Mouse (Mus musculus): ENCODE measurements around the gene Zfp184. TPM values are rescaled to one million over a fixed set of nuclear protein-coding genes. Genes with fewer than 3 reads are reported as not detected.

Gene Zfp184
- polyA plus RNA-seq, 1 experiment from 2014 or later: 1.6 TPM

- no peak for TF ChIP-seq EP300 (optimal IDR thresholded peaks at IDR 0.05)
- Histone ChIP-seq H3K4me3 (ENCODE audit: low read depth, low read length) (no peak overlapping the region), H3K9me3 (ENCODE audit: control insufficient read depth, low read length) (no peaks in the 10 kb centered on the region), H3K4me2 (replicated peaks; ENCODE audit: low read depth) (no peak overlapping the region), H3K36me3 (ENCODE audit: control insufficient read depth, insufficient read depth, low read length) (no peaks in the 10 kb centered on the region), H3K4me1 (replicated peaks; ENCODE audit: control insufficient read depth, insufficient read depth) (no peaks in the 10 kb centered on the region), H3K27me3 (ENCODE audit: control insufficient read depth, insufficient read depth, low read length) (no peaks in the 10 kb centered on the region), H3K27ac (replicated peaks) (no peak overlapping the region), H3K9ac (ENCODE audit: low read length) (no peak overlapping the region)
- WGBS: 43% methylated on average over 2 of the region's 2 CpGs
- DNase-seq (ENCODE audit: low spot score) (no peak), ATAC-seq (ENCODE audit: low FRiP score, low TSS enrichment) (no peak)
Observed at GRCm38 (mm10) chr13:21969816-21970215, 24.9 kb downstream of the Zfp184 start.

GRCm38 (mm10) chr13:21971641-21972040 lies 26.7 kb downstream of the Zfp184 start:
- DNase-seq (ENCODE audit: low spot score): no peak
- ATAC-seq (ENCODE audit: low FRiP score, low TSS enrichment): no peak
- 36% methylated on average over 3 of the region's 3 CpGs for WGBS

DNA sequence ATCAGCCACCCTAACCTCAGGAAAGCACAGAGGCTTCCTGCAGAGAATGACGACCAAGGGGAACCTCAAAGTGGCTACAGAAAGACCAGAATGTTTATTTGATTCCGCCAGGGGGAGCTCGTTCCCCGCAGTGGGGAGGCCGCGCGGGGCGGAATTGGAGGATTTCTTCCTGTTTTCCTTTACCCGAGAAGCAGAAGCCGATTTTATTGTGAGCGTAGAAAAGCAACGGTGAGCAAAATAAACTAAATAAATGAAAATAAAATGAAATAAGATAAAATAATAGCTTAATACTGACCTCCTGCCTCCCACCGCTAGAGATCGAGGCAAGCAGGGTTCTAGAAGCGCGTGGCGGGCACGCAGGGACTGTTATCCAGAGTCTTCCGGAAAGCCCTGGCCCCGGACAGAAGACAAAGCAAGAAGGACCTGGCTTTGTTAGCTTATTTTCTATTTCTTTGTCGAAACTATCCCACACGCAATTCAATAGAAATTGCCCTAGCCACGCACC lies 29.4 kb downstream of the Zfp184 start:
- TF ChIP-seq CTCF (IDR thresholded peaks at IDR 0.05; ENCODE audit: low read depth) (peak; percentile 98), EP300 (optimal IDR thresholded peaks at IDR 0.05) (no peak)

More at GRCm38 (mm10) chr13:21971641-21972040, 26.7 kb downstream of the Zfp184 start:
- Histone ChIP-seq H3K4me2 (replicated peaks; ENCODE audit: low read depth) (no peak overlapping the region), H3K4me3 (ENCODE audit: low read depth, low read length) (no peak overlapping the region), H3K27ac (replicated peaks) (no peak overlapping the region), H3K4me1 (replicated peaks; ENCODE audit: control insufficient read depth, insufficient read depth) (no peaks in the 10 kb centered on the region), H3K9me3 (ENCODE audit: control insufficient read depth, low read length) (no peaks in the 10 kb centered on the region), H3K9ac (ENCODE audit: low read length) (no peak overlapping the region), H3K36me3 (ENCODE audit: control insufficient read depth, insufficient read depth, low read length) (no peaks in the 10 kb centered on the region), H3K27me3 (ENCODE audit: control insufficient read depth, insufficient read depth, low read length) (no peaks in the 10 kb centered on the region)
- TF ChIP-seq EP300 (optimal IDR thresholded peaks at IDR 0.05) (no peak), CTCF (IDR thresholded peaks at IDR 0.05; ENCODE audit: low read depth) (no peak)

DNA sequence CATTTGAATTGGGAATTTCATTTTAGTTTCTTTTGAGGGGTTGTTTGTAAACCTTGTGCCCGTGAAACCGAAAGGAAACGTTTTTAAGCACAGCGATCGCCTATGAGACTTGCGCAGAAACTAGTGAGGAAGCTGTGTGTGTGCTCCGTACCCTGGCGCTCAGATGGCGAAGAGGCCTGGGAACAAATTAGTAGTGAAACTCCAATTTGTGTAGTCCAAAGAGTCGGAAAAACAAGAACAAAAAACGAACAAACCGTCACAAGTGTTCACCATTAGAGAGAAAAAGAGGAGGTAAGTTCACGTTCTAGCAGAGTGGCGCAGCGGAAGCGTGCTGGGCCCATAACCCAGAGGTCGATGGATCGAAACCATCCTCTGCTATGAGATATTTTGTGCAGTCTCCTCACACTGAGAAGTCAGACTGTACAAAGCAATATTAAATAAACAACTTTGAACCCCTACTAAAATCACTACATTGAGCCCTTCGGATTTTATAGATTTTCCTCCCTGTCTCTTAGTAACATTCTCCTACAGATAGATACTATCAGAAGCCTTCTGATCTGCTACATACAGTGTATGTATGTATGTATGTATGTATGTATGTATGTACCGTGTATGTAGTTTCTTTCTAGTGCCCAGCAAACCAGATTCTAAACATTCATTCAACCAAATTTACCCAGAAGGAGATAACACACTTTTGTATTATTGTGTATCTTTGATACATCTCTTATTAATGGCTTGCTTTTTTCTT lies 30.0 kb downstream of the Zfp184 start:
- H3K36me3 ChIP-seq (ENCODE audit: control insufficient read depth, insufficient read depth, low read length): no peaks in the 10 kb centered on the region
- DNase-seq (ENCODE audit: low spot score): peak; percentile 79
- H3K4me1 ChIP-seq (replicated peaks; ENCODE audit: control insufficient read depth, insufficient read depth): no peaks in the 10 kb centered on the region
- no peak for TF ChIP-seq EP300 (optimal IDR thresholded peaks at IDR 0.05)
- TF ChIP-seq CTCF (IDR thresholded peaks at IDR 0.05; ENCODE audit: low read depth): no peak
- ATAC-seq (ENCODE audit: low FRiP score, low TSS enrichment): peak; percentile 89
- peak overlapping the region; percentile 72 for H3K9ac ChIP-seq (ENCODE audit: low read length)
- H3K27ac ChIP-seq (replicated peaks): peak overlapping the region; percentile 90
- H3K4me3 ChIP-seq (ENCODE audit: low read depth, low read length): peak overlapping the region; percentile 63
- H3K27me3 ChIP-seq (ENCODE audit: control insufficient read depth, insufficient read depth, low read length): no peaks in the 10 kb centered on the region
- 4% methylated on average over 20 of the region's 20 CpGs for WGBS
- peak overlapping the region; percentile 45 for H3K4me2 ChIP-seq (replicated peaks; ENCODE audit: low read depth)
- no peaks in the 10 kb centered on the region for H3K9me3 ChIP-seq (ENCODE audit: control insufficient read depth, low read length)

More for the DNA sequence above, 29.4 kb downstream of the Zfp184 start:
- DNase-seq (ENCODE audit: low spot score) (peak; percentile 93), ATAC-seq (ENCODE audit: low FRiP score, low TSS enrichment) (peak; percentile 82)
- Histone ChIP-seq H3K9ac (ENCODE audit: low read length) (peak overlapping the region; percentile 72), H3K9me3 (ENCODE audit: control insufficient read depth, low read length) (no peaks in the 10 kb centered on the region), H3K4me2 (replicated peaks; ENCODE audit: low read depth) (peak overlapping the region; percentile 45), H3K27ac (replicated peaks) (peak overlapping the region; percentile 90), H3K4me3 (ENCODE audit: low read depth, low read length) (peak overlapping the region; percentile 63), H3K36me3 (ENCODE audit: control insufficient read depth, insufficient read depth, low read length) (no peaks in the 10 kb centered on the region), H3K27me3 (ENCODE audit: control insufficient read depth, insufficient read depth, low read length) (no peaks in the 10 kb centered on the region), H3K4me1 (replicated peaks; ENCODE audit: control insufficient read depth, insufficient read depth) (no peaks in the 10 kb centered on the region)
- under 1% methylated on average over 23 of the region's 23 CpGs for WGBS

GRCm38 (mm10) chr13:21980981-21981802 lies 36.3 kb downstream of the Zfp184 start, which contains the start of gene Pom121l2:
TSS of gene Pom121l2 (plus strand) at chr13:21981194.
- Histone ChIP-seq H3K27ac (replicated peaks) (no peak within 1 kb of the TSS), H3K9me3 (ENCODE audit: control insufficient read depth, low read length) (no peaks in the 10 kb centered on the region), H3K9ac (ENCODE audit: low read length) (peak within 1 kb of the TSS; percentile 65), H3K36me3 (ENCODE audit: control insufficient read depth, insufficient read depth, low read length) (no peaks in the 10 kb centered on the region), H3K4me3 (ENCODE audit: low read depth, low read length) (peak within 1 kb of the TSS; percentile 53), H3K4me2 (replicated peaks; ENCODE audit: low read depth) (peak within 1 kb of the TSS; percentile 90), H3K4me1 (replicated peaks; ENCODE audit: control insufficient read depth, insufficient read depth) (0 out of 2 replicates have a peak, but pooled peaks cover 4% of the 10 kb centered on the region), H3K27me3 (ENCODE audit: control insufficient read depth, insufficient read depth, low read length) (0 out of 2 replicates have a peak, but pooled peaks cover 2% of the 10 kb centered on the region)
- TF ChIP-seq CTCF (IDR thresholded peaks at IDR 0.05; ENCODE audit: low read depth) (no peak), EP300 (optimal IDR thresholded peaks at IDR 0.05) (no peak)
- WGBS: 1% methylated on average over 58 of the region's 58 CpGs
- ATAC-seq (ENCODE audit: low FRiP score, low TSS enrichment) (peak; percentile 63; the same call in 1 of the 2 replicates), DNase-seq (ENCODE audit: low spot score) (peak; percentile 50)

Measured in stomach, postnatal 0 days (tissue).